ENCODE assay signal across 13 mouse cellular contexts in genomic region chr17:79664106-79664417, GRCm38 (mm10). TPM values are rescaled to one million over a fixed set of nuclear protein-coding genes. Genes with fewer than 3 reads are reported as not detected.
"Had no signal": no experiment of that assay in that cellular context is flagged by ENCODE, and none has a peak within 500 bp of the region (broad histone marks: within the 10 kb centered on the region; RNA-seq: fewer than 3 reads in every experiment).

No protein-coding gene starts in this region.

- H3K36me3 ChIP-seq: midbrain, embryonic 10.5 days; midbrain, embryonic 12.5 days; neural tube, embryonic 13.5 days had no signal

- H3K4me3 ChIP-seq: midbrain, embryonic 10.5 days; midbrain, embryonic 12.5 days; myocyte; neural tube, embryonic 13.5 days had no signal

- H3K27ac ChIP-seq: midbrain, embryonic 10.5 days; midbrain, embryonic 12.5 days; neural tube, embryonic 13.5 days had no signal

- ATAC-seq: midbrain, embryonic 16.5 days had no signal

- H3K27me3 ChIP-seq: midbrain, embryonic 12.5 days; neural tube, embryonic 13.5 days had no signal

- H3K4me1 ChIP-seq: midbrain, embryonic 10.5 days; midbrain, embryonic 12.5 days; neural tube, embryonic 13.5 days had no signal

- H3K4me2 ChIP-seq: lung, embryonic 14.5 days; midbrain, embryonic 12.5 days; neural tube, embryonic 13.5 days had no signal

- H3K9me3 ChIP-seq: midbrain, embryonic 10.5 days; midbrain, embryonic 12.5 days; neural tube, embryonic 13.5 days had no signal

- H3K9ac ChIP-seq: lung, embryonic 14.5 days; midbrain, embryonic 12.5 days; neural tube, embryonic 13.5 days had no signal

- DNase-seq: lung, adult 18-20 months; lung, postnatal 4 days; right cerebral cortex, postnatal 4 days; spleen, adult 18-20 months; thymus, adult 18-20 months; thymus, postnatal 36 days had no signal

RNA-seq across cellular contexts. Expression of gene Cyp1b1, which starts 50.8 kb away (rescaled TPM):
- total RNA-seq: megakaryocyte-erythroid progenitor cell, adult 5-6 weeks had no signal
